Mouse (Mus musculus) embryonic fibroblast, embryonic 13.5 days (primary cell): Measurements from ENCODE around the gene Gm20388. TPM values are rescaled to one million over a fixed set of nuclear protein-coding genes. Genes with fewer than 3 reads are reported as not detected.
"Not testable (repeated sequence)": the region's sequence is repeated elsewhere in the genome, so short reads cannot be mapped to it uniquely, and the experiment has no call there.

ENCODE experiments used
- H3K27ac ChIP-seq: 2 replicates; pipeline ENCODE4 v1.5.1; 2012; ENCODE audit warnings: low read length, control low read depth, inconsistent platforms; ENCODE audit not compliant: insufficient read depth
- H3K4me1 ChIP-seq: 2 replicates; pipeline ENCODE4 v1.6.1; 2011; ENCODE audit warnings: low read length; ENCODE audit not compliant: control insufficient read depth, insufficient read depth
- H3K4me3 ChIP-seq: 2 replicates; pipeline ENCODE4 v1.5.1; 2011; ENCODE audit warnings: mild to moderate bottlenecking, control low read depth, low read length; ENCODE audit not compliant: insufficient read depth
- CTCF ChIP-seq: IDR thresholded peaks from 2 replicates; pipeline ENCODE4 v1.5.1; 2011; ENCODE audit warnings: mild to moderate bottlenecking, control low read depth, low read length, moderate library complexity, borderline replicate concordance; ENCODE audit not compliant: insufficient read depth
- POLR2A ChIP-seq: IDR thresholded peaks from 2 replicates; pipeline ENCODE4 v1.6.1; 2011; ENCODE audit warnings: low read depth, mild to moderate bottlenecking, control low read depth, low read length, moderate library complexity
- polyA plus RNA-seq: library from polyadenylated mRNA; stranded (reverse); fragments of >200 nt; gene quantifications from 2 replicates; pipeline ENCODE4 v1.2.4, GENCODE M21; 2011; ENCODE audit warnings: low read depth; ENCODE audit not compliant: missing spikeins, insufficient read length

The Gm20388 gene
- polyA plus RNA-seq, 1 experiment, result 82.8 TPM

DNA sequence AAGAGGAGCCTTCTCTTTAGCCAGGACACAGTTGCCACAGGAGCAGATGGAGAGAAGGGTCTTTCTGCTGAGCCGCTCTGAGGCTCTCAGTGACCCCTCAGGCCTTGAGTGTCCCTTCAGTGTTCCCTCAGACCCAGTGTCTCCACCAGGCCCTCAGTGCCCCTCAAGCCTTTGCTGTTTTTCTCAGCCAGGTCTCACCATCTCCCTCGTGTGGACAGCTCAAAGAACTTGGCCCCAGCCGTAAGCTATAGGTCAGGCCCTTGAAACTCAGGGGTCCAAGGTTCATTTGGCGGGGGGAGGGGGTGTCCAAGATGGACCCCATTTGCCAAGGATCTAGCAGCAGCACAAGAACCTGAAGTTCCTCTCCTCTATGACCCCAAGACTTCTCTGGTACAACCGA is 2714.0 kb downstream of the Gm20388 start:
- H3K4me3 ChIP-seq, result no peak overlapping the region
- no peak overlapping the region for H3K27ac ChIP-seq
- H3K4me1 ChIP-seq, result no peaks in the 10 kb centered on the region
- TF ChIP-seq POLR2A, result no peak
- no peak for TF ChIP-seq CTCF

GRCm38 (mm10) chr8:122625811-122626210 is 2715.2 kb downstream of the Gm20388 start:
- TF ChIP-seq CTCF (no peak), POLR2A (no peak)
- Histone ChIP-seq H3K4me1 (no peaks in the 10 kb centered on the region), H3K4me3 (no peak overlapping the region), H3K27ac (no peak overlapping the region)

DNA sequence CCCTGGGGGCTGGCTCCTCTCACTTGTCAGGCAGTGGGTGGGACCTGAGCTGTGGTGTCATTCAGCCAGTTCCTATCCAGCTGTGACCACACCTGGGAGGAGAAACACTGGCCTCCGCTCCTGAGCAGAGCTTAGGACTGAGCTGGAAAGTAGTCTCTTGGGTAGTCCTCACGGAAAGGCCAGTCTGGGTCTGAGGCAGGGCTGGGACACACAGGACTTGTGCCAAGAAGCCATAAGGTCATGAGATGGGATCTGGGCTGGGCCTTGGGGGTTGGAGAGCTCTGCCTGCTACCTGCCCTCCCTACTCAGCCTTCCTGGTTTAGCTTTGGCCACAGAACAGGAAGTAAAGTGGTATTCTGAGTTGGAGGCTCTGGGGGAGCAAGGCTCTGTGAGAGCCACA is 2716.3 kb downstream of the Gm20388 start:
- Histone ChIP-seq H3K4me3 (no peak overlapping the region), H3K4me1 (no peaks in the 10 kb centered on the region), H3K27ac (no peak overlapping the region)
- no peak for TF ChIP-seq POLR2A
- TF ChIP-seq CTCF, result no peak

- no peak for TF ChIP-seq CTCF
- TF ChIP-seq POLR2A, result no peak
- H3K4me1 ChIP-seq, result no peaks in the 10 kb centered on the region
Measured at GRCm38 (mm10) chr8:122629388-122629787, 2718.7 kb downstream of the Gm20388 start.

DNA sequence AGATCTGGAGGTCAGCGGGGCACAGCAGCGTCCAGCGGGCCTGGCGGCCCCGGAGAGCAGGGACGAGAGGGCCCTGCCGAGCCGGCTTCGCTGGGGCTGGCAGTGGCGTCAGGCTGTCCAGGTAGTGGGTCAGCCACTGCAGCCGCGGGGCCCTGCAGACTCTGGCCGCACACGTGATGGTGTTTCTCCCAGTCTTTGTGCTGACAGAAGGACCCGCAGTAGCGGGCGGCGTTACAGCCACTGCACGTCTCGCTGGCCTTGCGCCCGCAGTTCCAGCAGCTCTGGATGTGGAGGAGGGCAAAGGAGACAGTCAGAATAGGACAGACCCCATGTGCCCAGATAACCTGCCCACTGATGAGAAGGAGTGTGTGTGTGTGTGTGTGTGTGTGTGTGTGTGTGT is 2720.1 kb downstream of the Gm20388 start:
- H3K4me3 ChIP-seq, result no peak overlapping the region
- H3K4me1 ChIP-seq, result no peaks in the 10 kb centered on the region
- no peak overlapping the region for H3K27ac ChIP-seq
- TF ChIP-seq CTCF (no peak), POLR2A (no peak)

More at GRCm38 (mm10) chr8:122629388-122629787, 2718.7 kb downstream of the Gm20388 start:
- no peak overlapping the region for H3K27ac ChIP-seq
- no peak overlapping the region for H3K4me3 ChIP-seq

DNA sequence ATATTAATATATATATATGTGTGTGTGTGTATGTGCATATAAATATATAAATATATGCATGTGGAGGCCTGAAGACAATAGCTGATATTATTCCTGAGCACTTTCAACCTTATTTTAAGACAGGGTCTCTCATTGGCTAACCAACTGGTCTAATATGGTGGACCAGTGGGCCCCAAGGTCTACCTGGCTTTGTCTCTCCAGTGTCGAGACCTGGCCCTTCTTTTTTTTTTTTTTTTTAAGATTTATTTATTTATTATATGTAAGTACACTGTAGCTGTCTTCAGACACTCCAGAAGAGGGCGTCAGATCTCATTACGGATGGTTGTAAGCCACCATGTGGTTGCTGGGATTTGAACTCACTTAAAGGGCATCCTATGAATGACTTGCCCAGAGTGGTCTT is 2721.5 kb downstream of the Gm20388 start:
- H3K27ac ChIP-seq, H3K4me3 ChIP-seq, H3K4me1 ChIP-seq: not testable (repeated sequence)

- TF ChIP-seq POLR2A (no peak), CTCF (no peak)
Measured at GRCm38 (mm10) chr8:122633205-122633604, 2722.6 kb downstream of the Gm20388 start.

GRCm38 (mm10) chr8:122635878-122636802 is 2725.5 kb downstream of the Gm20388 start:
- Histone ChIP-seq H3K27ac (no peak overlapping the region), H3K4me3 (no peak overlapping the region), H3K4me1 (no peaks in the 10 kb centered on the region)
- TF ChIP-seq POLR2A (no peak), CTCF (no peak)

More at GRCm38 (mm10) chr8:122633205-122633604, 2722.6 kb downstream of the Gm20388 start:
- no peaks in the 10 kb centered on the region for H3K4me1 ChIP-seq
- no peak overlapping the region for H3K4me3 ChIP-seq
- H3K27ac ChIP-seq, result no peak overlapping the region

- no peak for TF ChIP-seq CTCF
- Histone ChIP-seq H3K27ac (no peak overlapping the region), H3K4me1 (no peaks in the 10 kb centered on the region), H3K4me3 (no peak overlapping the region)
Measured at GRCm38 (mm10) chr8:122636803-122637175, 2726.1 kb downstream of the Gm20388 start.

- Histone ChIP-seq H3K4me1 (no peaks in the 10 kb centered on the region), H3K27ac (no peak overlapping the region)
Measured at GRCm38 (mm10) chr8:122637230-122637629, 2726.6 kb downstream of the Gm20388 start.

More at GRCm38 (mm10) chr8:122637230-122637629, 2726.6 kb downstream of the Gm20388 start:
- TF ChIP-seq POLR2A (no peak), CTCF (no peak)
- H3K4me3 ChIP-seq, result no peak overlapping the region
